30 mouse cellular contexts compared by ENCODE assay signal in the genomic region with DNA sequence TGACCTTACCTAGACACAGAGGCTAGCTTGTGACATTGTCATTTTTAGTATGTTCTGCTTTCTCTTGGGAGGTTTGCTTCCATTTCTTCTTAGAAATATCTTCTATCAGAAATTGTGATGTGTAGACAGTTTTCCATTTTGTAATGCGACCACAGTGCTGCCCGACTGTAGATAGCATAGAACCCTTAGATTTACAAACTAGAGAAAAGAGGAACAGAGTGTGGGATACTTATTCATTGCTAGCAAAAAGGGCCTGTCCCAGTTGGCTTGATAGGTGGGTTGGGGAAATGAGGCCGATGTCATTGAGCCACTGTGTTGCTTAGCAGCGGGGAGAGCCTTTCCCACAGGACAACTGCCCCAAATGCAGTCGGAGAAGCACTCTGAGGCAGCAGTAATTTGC. TPM values are rescaled to one million over a fixed set of nuclear protein-coding genes. Genes with fewer than 3 reads are reported as not detected.
DNase-seq lines count a peak whose midpoint lies in the region; TF ChIP-seq lines count a peak whose summit lies in the region.
"Had no signal": no experiment of that assay in that cellular context is flagged by ENCODE, and none has a peak within 500 bp of the region (broad histone marks: within the 10 kb centered on the region; RNA-seq: fewer than 3 reads in every experiment).

No protein-coding gene starts in this region.

- H3K4me1 ChIP-seq in MEL (ENCODE audit: control insufficient read depth in 1 of 2, insufficient read depth in 2 of 2, low read length in 2 of 2), result peaks cover 7 to 12% of the 10 kb centered on the region in 2 experiments
- H3K4me1 ChIP-seq in small intestine, adult 2 months (ENCODE audit: control insufficient read depth, insufficient read depth, insufficient read length, low read length), result peaks cover 9% of the 10 kb centered on the region; the same call in 1 of the 2 replicates

- peak in 1 of 2 experiments; percentile 8 for DNase-seq in layer of hippocampus, adult 2 months (ENCODE audit: low spot score in 2 of 2)
- DNase-seq in layer of hippocampus, adult 9-11 months, result no peak
- DNase-seq in 416B (ENCODE audit: low read depth), result peak; percentile 7
- peak; percentile 48 for DNase-seq in MEL (ENCODE audit: low read depth, low spot score)
- no peak for DNase-seq in retina, embryonic 14.5 days (ENCODE audit: low spot score)
- no peak for DNase-seq in thymus, postnatal 0 days (ENCODE audit: low spot score)
- DNase-seq: adrenal gland, adult 8-10 months; adrenal gland, postnatal 25 days; B cell, adult 2 months; cerebellum, adult 11-12 months; cerebellum, adult 8-10 months; cerebellum, postnatal 36 days; gastrocnemius, postnatal 10 days; gastrocnemius, postnatal 36 days; heart, adult 2 months; heart, postnatal 14 days; heart, postnatal 4 days had no signal

- H3K4me3 ChIP-seq in layer of hippocampus, adult 2 months, result peak overlapping the region; percentile 20; the same call in 1 of the 2 replicates
- no peak overlapping the region for H3K4me3 ChIP-seq in MEL (ENCODE audit: control insufficient read depth in 1 of 2, insufficient read depth in 1 of 2, low read depth in 2 of 2, low read length in 2 of 2)
- H3K4me3 ChIP-seq in small intestine, adult 2 months (ENCODE audit: low read depth, low read length), result peak overlapping the region; percentile 23; the same call in 1 of the 2 replicates
- H3K4me3 ChIP-seq: forebrain, embryonic 10.5 days; forebrain, embryonic 13.5 days; heart, adult 2 months; heart, embryonic 10.5 days; heart, embryonic 13.5 days had no signal

- TF ChIP-seq POLR2A in MEL (IDR thresholded peaks at IDR 0.05; ENCODE audit: control insufficient read depth in 1 of 2, insufficient read depth in 1 of 2, low read depth in 1 of 2, low read length in 2 of 2, poor library complexity in 1 of 2), result no peak
- no peak for TF ChIP-seq POLR2A in small intestine, adult 2 months (IDR thresholded peaks at IDR 0.05; ENCODE audit: low read depth, low read length)

- no peak for TF ChIP-seq EP300 in MEL (IDR thresholded peaks at IDR 0.05; ENCODE audit: low read depth in 1 of 2, low read length in 2 of 2)

- H3K27me3 ChIP-seq in MEL (ENCODE audit: control insufficient read depth in 1 of 2, insufficient read depth in 2 of 2, low read length in 2 of 2), result no peaks in the 10 kb centered on the region
- H3K27me3 ChIP-seq in small intestine, adult 2 months (ENCODE audit: control insufficient read depth, insufficient read depth, low read length), result no peaks in the 10 kb centered on the region
- H3K27me3 ChIP-seq: forebrain, embryonic 13.5 days; heart, embryonic 13.5 days had no signal

- 85% methylated on average over 5 of the region's 5 CpGs for WGBS in small intestine, adult 2 months

- no peak for TF ChIP-seq CTCF in layer of hippocampus, adult 2 months (conservative IDR thresholded peaks at IDR 0.05)
- TF ChIP-seq CTCF in MEL (IDR thresholded peaks at IDR 0.05 in 2 of 3, conservative IDR thresholded peaks at IDR 0.05 in 1 of 3; ENCODE audit: control insufficient read depth in 1 of 3, insufficient read depth in 1 of 3, low read depth in 2 of 3, low read length in 3 of 3, poor library complexity in 1 of 3, severe bottlenecking in 1 of 3), result no peak
- TF ChIP-seq CTCF in small intestine, adult 2 months (IDR thresholded peaks at IDR 0.05; ENCODE audit: extremely low read depth, insufficient read length, insufficient replicate concordance, low read depth, low read length), result no peak

- no peak overlapping the region for H3K9ac ChIP-seq in MEL (ENCODE audit: control insufficient read depth, low read depth, low read length, poor library complexity, severe bottlenecking)
- H3K9ac ChIP-seq: forebrain, embryonic 13.5 days; heart, embryonic 13.5 days; hindbrain, embryonic 14.5 days had no signal

- H3K9me3 ChIP-seq in MEL (replicated peaks; ENCODE audit: insufficient read depth, low read length), result no peaks in the 10 kb centered on the region
- H3K9me3 ChIP-seq: forebrain, embryonic 10.5 days; forebrain, embryonic 13.5 days; heart, embryonic 10.5 days; heart, embryonic 13.5 days had no signal

- H3K27ac ChIP-seq in layer of hippocampus, adult 2 months, result peak overlapping the region; percentile 92
- no peak overlapping the region for H3K27ac ChIP-seq in MEL (ENCODE audit: control insufficient read depth, low read depth, low read length)
- H3K27ac ChIP-seq in small intestine, adult 2 months (ENCODE audit: insufficient read depth, low read depth, low read length), result no peak overlapping the region
- H3K27ac ChIP-seq: forebrain, embryonic 10.5 days; forebrain, embryonic 13.5 days; heart, adult 2 months; heart, embryonic 10.5 days; heart, embryonic 13.5 days; hindbrain, embryonic 14.5 days; hindbrain, postnatal 0 days had no signal

- peaks cover 12 to 22% of the 10 kb centered on the region in 2 experiments for H3K36me3 ChIP-seq in MEL (ENCODE audit: control insufficient read depth in 1 of 2, insufficient read depth in 2 of 2, low read length in 2 of 2)
- H3K36me3 ChIP-seq in small intestine, adult 2 months (ENCODE audit: control insufficient read depth, insufficient read depth, low read length), result peaks cover 63% of the 10 kb centered on the region

- TF ChIP-seq RAD21 in MEL (IDR thresholded peaks at IDR 0.05; ENCODE audit: low read depth, low read length), result no peak

- peaks cover 26% of the 10 kb centered on the region for H3K79me2 ChIP-seq in MEL (ENCODE audit: control insufficient read depth, insufficient read depth, low read length, poor library complexity)

TF ChIP-seq in MEL, 35 proteins besides CTCF, POLR2A, EP300 and RAD21:
- TF ChIP-seq JUND (IDR thresholded peaks at IDR 0.05; ENCODE audit: low read depth, low read length), result no peak
- TF ChIP-seq MEF2A (IDR thresholded peaks at IDR 0.05; ENCODE audit: extremely low read depth, insufficient replicate concordance, low read depth, low read length, poor library complexity, severe bottlenecking), result no peak
- no peak for TF ChIP-seq RCOR1 (IDR thresholded peaks at IDR 0.05; ENCODE audit: low read depth, low read length)
- no peak for TF ChIP-seq MAZ (IDR thresholded peaks at IDR 0.05; ENCODE audit: low read depth, low read length)
- no peak for TF ChIP-seq POLR2AphosphoS2 (IDR thresholded peaks at IDR 0.05; ENCODE audit: low read length)
- TF ChIP-seq E2F4 (IDR thresholded peaks at IDR 0.05; ENCODE audit: borderline replicate concordance, low read depth, low read length), result no peak
- no peak for TF ChIP-seq NELFE (IDR thresholded peaks at IDR 0.05; ENCODE audit: low read depth, low read length)
- no peak for TF ChIP-seq ELF1 (IDR thresholded peaks at IDR 0.05; ENCODE audit: low read depth, low read length)
- TF ChIP-seq MXI1 (IDR thresholded peaks at IDR 0.05; ENCODE audit: low read depth, low read length), result no peak
- no peak for TF ChIP-seq CHD1 (IDR thresholded peaks at IDR 0.05; ENCODE audit: low read depth, low read length)
- TF ChIP-seq MAFK (IDR thresholded peaks at IDR 0.05; ENCODE audit: borderline replicate concordance, low read depth, low read length), result no peak
- no peak for TF ChIP-seq ZKSCAN1 (IDR thresholded peaks at IDR 0.05; ENCODE audit: low read depth, low read length)
- TF ChIP-seq TCF12 (IDR thresholded peaks at IDR 0.05; ENCODE audit: low read depth, low read length), result no peak

RNA-seq across cellular contexts. Expression of gene Lap3, which starts 4.4 kb away (rescaled TPM):
- total RNA-seq in layer of hippocampus, adult 2 months (2021), result 10 to 100 TPM; 54.3 to 58.7 TPM
- total RNA-seq in MEL (2012; rRNA removed), result 203 and 205 TPM in 2 replicates
- polyA plus RNA-seq in MEL (2012; ENCODE audit: insufficient read depth in 1 of 2, insufficient read length in 2 of 2, low read depth in 1 of 2, low replicate concordance in 2 of 2, missing spikeins in 1 of 2), result 100 to 1,000 TPM; 172 to 213 TPM
- polyA plus RNA-seq in small intestine, adult 2 months (2012; rRNA removed), result 16.9 and 134 TPM in 2 replicates
- polyA plus RNA-seq in thymus, postnatal 0 days (2015; fragmentation: Nextera tagmentation; extraction: Ambion mirVana), result 45.1 and 48.1 TPM in 2 replicates

RNA-seq across cellular contexts. Expression of gene Med28, which starts 22.5 kb away (rescaled TPM):
- total RNA-seq in layer of hippocampus, adult 2 months (2021), result 100 to 1,000 TPM in 1 of 2 experiments, 10 to 100 TPM in 1; 96.8 to 102 TPM
- total RNA-seq in MEL (2012; rRNA removed), result 192 and 195 TPM in 2 replicates
- 100 to 1,000 TPM in 1 of 2 experiments, not detected in 1; 177 TPM for polyA plus RNA-seq in MEL (2012; ENCODE audit: insufficient read depth in 1 of 2, insufficient read length in 2 of 2, low read depth in 1 of 2, low replicate concordance in 2 of 2, missing spikeins in 1 of 2)
- 39.5 and 81.3 TPM in 2 replicates for polyA plus RNA-seq in small intestine, adult 2 months (2012; rRNA removed)
- 257 and 260 TPM in 2 replicates for polyA plus RNA-seq in thymus, postnatal 0 days (2015; fragmentation: Nextera tagmentation; extraction: Ambion mirVana)

RNA-seq across cellular contexts. Expression of gene Clrn2, which starts 44.0 kb away (rescaled TPM):
- under 1 TPM; 0.39 to 0.54 TPM for total RNA-seq in layer of hippocampus, adult 2 months (2021)
- total RNA-seq in MEL (2012; rRNA removed), result not detected in 2 replicates
- not detected for polyA plus RNA-seq in MEL (2012; ENCODE audit: insufficient read depth in 1 of 2, insufficient read length in 2 of 2, low read depth in 1 of 2, low replicate concordance in 2 of 2, missing spikeins in 1 of 2)
- polyA plus RNA-seq in small intestine, adult 2 months (2012; rRNA removed), result not detected in 2 replicates
- not detected in 2 replicates for polyA plus RNA-seq in thymus, postnatal 0 days (2015; fragmentation: Nextera tagmentation; extraction: Ambion mirVana)
- total RNA-seq: adrenal gland, adult 8-10 months; adrenal gland, postnatal 25 days; ES-E14; gastrocnemius, adult 18-20 months; gastrocnemius, postnatal 10 days; gastrocnemius, postnatal 36 days; granulocyte monocyte progenitor cell, adult 5-6 weeks; heart, adult 2 months; heart, postnatal 14 days; heart, postnatal 4 days; hindbrain, postnatal 0 days had no signal
- polyA plus RNA-seq: forebrain, embryonic 13.5 days; forebrain, embryonic 16.5 days; heart, adult 2 months; heart, embryonic 10.5 days; heart, embryonic 13.5 days; heart, embryonic 16.5 days; hindbrain, embryonic 11.5 days had no signal

RNA-seq across cellular contexts. Expression of gene Qdpr, which starts 47.5 kb away (rescaled TPM):
- total RNA-seq in layer of hippocampus, adult 2 months (2021), result 100 to 1,000 TPM; 167 to 169 TPM
- 113 and 119 TPM in 2 replicates for total RNA-seq in MEL (2012; rRNA removed)
- polyA plus RNA-seq in MEL (2012; ENCODE audit: insufficient read depth in 1 of 2, insufficient read length in 2 of 2, low read depth in 1 of 2, low replicate concordance in 2 of 2, missing spikeins in 1 of 2), result 100 to 1,000 TPM in 1 of 2 experiments, not detected in 1; 226 TPM
- 47.2 and 84.8 TPM in 2 replicates for polyA plus RNA-seq in small intestine, adult 2 months (2012; rRNA removed)
- 125 and 126 TPM in 2 replicates for polyA plus RNA-seq in thymus, postnatal 0 days (2015; fragmentation: Nextera tagmentation; extraction: Ambion mirVana)

Comparison
In these comparisons a context has a peak if more than half of its experiments do, and no peak if none do; other contexts are left out.
1. DNase-seq: peak in 416B (single experiment) and MEL (single experiment); none in layer of hippocampus, adult 9-11 months (single experiment), retina, embryonic 14.5 days (single experiment) and thymus, postnatal 0 days (single experiment).
2. H3K4me3 ChIP-seq: peak in layer of hippocampus, adult 2 months (single experiment) and small intestine, adult 2 months (single experiment); none in MEL (0 of 2).